Mouse (Mus musculus) stomach, postnatal 0 days (tissue): ENCODE results near the gene Pdik1l.

Source experiments
- CTCF ChIP-seq: IDR thresholded peaks from 2 replicates; pipeline ENCODE4 v1.5.1; 2016; ENCODE audit warnings: antibody characterized with exemption, low read depth, mild to moderate bottlenecking, moderate library complexity
- EP300 ChIP-seq: optimal IDR thresholded peaks from 2 replicates; pipeline ENCODE3; 2016; ENCODE audit warnings: antibody characterized with exemption

DNA sequence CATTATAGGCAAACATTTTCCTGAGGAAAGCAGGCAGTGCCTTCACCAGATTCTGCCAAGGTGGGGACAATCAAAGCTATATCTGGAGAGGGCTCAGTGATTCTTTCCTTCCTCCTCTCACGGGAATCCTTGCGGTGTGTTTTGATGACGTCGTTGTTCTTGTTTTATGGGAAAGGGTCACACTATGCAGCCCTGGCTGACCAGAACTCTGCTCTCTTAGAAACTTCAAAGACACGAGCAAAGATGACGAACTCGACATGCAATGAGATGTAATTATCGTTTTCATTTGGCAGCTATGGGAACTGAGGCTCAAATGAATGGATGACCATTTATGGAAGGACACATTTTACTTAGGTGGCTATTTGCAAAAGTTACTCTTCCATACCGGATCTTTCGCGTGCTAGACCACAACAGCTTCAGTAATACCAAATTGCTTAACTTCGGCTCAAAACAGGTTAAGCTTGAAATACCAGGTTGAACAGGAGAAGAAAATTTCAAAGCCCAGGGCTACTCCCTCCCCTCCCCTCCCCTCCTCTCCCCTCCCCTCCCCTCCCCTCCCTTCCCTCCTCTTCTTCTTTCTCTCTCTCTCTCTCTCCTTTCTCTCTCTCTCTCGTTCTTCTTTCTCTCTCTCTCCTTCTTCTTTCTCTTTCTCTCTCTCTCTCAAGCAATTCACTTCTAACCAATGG lies 14.8 kb downstream of the Pdik1l start:
- no peak for TF ChIP-seq CTCF
- TF ChIP-seq EP300 = no peak
